Mouse (Mus musculus): Measurements from ENCODE around the gene Cnbp.
A peak's percentile ranks its signal among the peaks of the same experiment; 100 is the strongest.

Gene Cnbp

GRCm38 (mm10) chr6:87846813-87847212, 4.1 kb downstream of the Cnbp start:
- Histone ChIP-seq H3K4me1 (replicated peaks; ENCODE audit: low read depth, low read length) (peaks cover 66% of the 10 kb centered on the region), H3K27me3 (ENCODE audit: insufficient read depth, low read length) (no peaks in the 10 kb centered on the region), H3K4me3 (replicated peaks; ENCODE audit: low read length) (peak overlapping the region; percentile 99), H3K36me3 (ENCODE audit: insufficient read depth, low read length) (peaks cover 75% of the 10 kb centered on the region), H3K9me3 (ENCODE audit: low read length) (no peaks in the 10 kb centered on the region)
- TF ChIP-seq POU5F1 (IDR thresholded peaks at IDR 0.05; ENCODE audit: borderline replicate concordance, low read length): no peak
- no peak for TF ChIP-seq CTCF (conservative IDR thresholded peaks at IDR 0.05; ENCODE audit: low read length)
- no peak for TF ChIP-seq NANOG (IDR thresholded peaks at IDR 0.05; ENCODE audit: borderline replicate concordance, low read length)

- Histone ChIP-seq H3K9me3 (ENCODE audit: low read length) (no peaks in the 10 kb centered on the region), H3K36me3 (ENCODE audit: insufficient read depth, low read length) (peaks cover 89% of the 10 kb centered on the region), H3K4me1 (replicated peaks; ENCODE audit: low read depth, low read length) (peaks cover 71% of the 10 kb centered on the region), H3K4me3 (replicated peaks; ENCODE audit: low read length) (no peak overlapping the region), H3K27me3 (ENCODE audit: insufficient read depth, low read length) (no peaks in the 10 kb centered on the region)
- TF ChIP-seq CTCF (conservative IDR thresholded peaks at IDR 0.05; ENCODE audit: low read length) (no peak), POU5F1 (IDR thresholded peaks at IDR 0.05; ENCODE audit: borderline replicate concordance, low read length) (no peak), NANOG (IDR thresholded peaks at IDR 0.05; ENCODE audit: borderline replicate concordance, low read length) (no peak)
Observed at GRCm38 (mm10) chr6:87845031-87845695, 5.7 kb downstream of the Cnbp start.

GRCm38 (mm10) chr6:87842254-87842653, 8.7 kb downstream of the Cnbp start:
- H3K36me3 ChIP-seq (ENCODE audit: insufficient read depth, low read length): peaks cover 68% of the 10 kb centered on the region
- peaks cover 68% of the 10 kb centered on the region for H3K4me1 ChIP-seq (replicated peaks; ENCODE audit: low read depth, low read length)
- H3K9me3 ChIP-seq (ENCODE audit: low read length): no peaks in the 10 kb centered on the region
- H3K4me3 ChIP-seq (replicated peaks; ENCODE audit: low read length): no peak overlapping the region
- TF ChIP-seq CTCF (conservative IDR thresholded peaks at IDR 0.05; ENCODE audit: low read length): peak; percentile 49
- TF ChIP-seq NANOG (IDR thresholded peaks at IDR 0.05; ENCODE audit: borderline replicate concordance, low read length): no peak
- no peak for TF ChIP-seq POU5F1 (IDR thresholded peaks at IDR 0.05; ENCODE audit: borderline replicate concordance, low read length)
- H3K27me3 ChIP-seq (ENCODE audit: insufficient read depth, low read length): no peaks in the 10 kb centered on the region

GRCm38 (mm10) chr6:87841635-87842034, 9.3 kb downstream of the Cnbp start:
- Histone ChIP-seq H3K36me3 (ENCODE audit: insufficient read depth, low read length) (peaks cover 66% of the 10 kb centered on the region), H3K4me1 (replicated peaks; ENCODE audit: low read depth, low read length) (peaks cover 66% of the 10 kb centered on the region), H3K9me3 (ENCODE audit: low read length) (no peaks in the 10 kb centered on the region), H3K27me3 (ENCODE audit: insufficient read depth, low read length) (no peaks in the 10 kb centered on the region), H3K4me3 (replicated peaks; ENCODE audit: low read length) (no peak overlapping the region)
- no peak for TF ChIP-seq POU5F1 (IDR thresholded peaks at IDR 0.05; ENCODE audit: borderline replicate concordance, low read length)
- TF ChIP-seq CTCF (conservative IDR thresholded peaks at IDR 0.05; ENCODE audit: low read length): no peak

GRCm38 (mm10) chr6:87839797-87840341, 11.0 kb downstream of the Cnbp start:
- Histone ChIP-seq H3K4me3 (replicated peaks; ENCODE audit: low read length) (peak overlapping the region; percentile 97), H3K36me3 (ENCODE audit: insufficient read depth, low read length) (peaks cover 64% of the 10 kb centered on the region), H3K27me3 (ENCODE audit: insufficient read depth, low read length) (no peaks in the 10 kb centered on the region), H3K4me1 (replicated peaks; ENCODE audit: low read depth, low read length) (peaks cover 51% of the 10 kb centered on the region), H3K9me3 (ENCODE audit: low read length) (no peaks in the 10 kb centered on the region)
- TF ChIP-seq POU5F1 (IDR thresholded peaks at IDR 0.05; ENCODE audit: borderline replicate concordance, low read length): no peak
- no peak for TF ChIP-seq CTCF (conservative IDR thresholded peaks at IDR 0.05; ENCODE audit: low read length)
- no peak for TF ChIP-seq NANOG (IDR thresholded peaks at IDR 0.05; ENCODE audit: borderline replicate concordance, low read length)

- Histone ChIP-seq H3K27me3 (ENCODE audit: insufficient read depth, low read length) (no peaks in the 10 kb centered on the region), H3K9me3 (ENCODE audit: low read length) (no peaks in the 10 kb centered on the region), H3K4me1 (replicated peaks; ENCODE audit: low read depth, low read length) (peaks cover 42% of the 10 kb centered on the region), H3K4me3 (replicated peaks; ENCODE audit: low read length) (peak within 1 kb of the TSS; percentile 97), H3K36me3 (ENCODE audit: insufficient read depth, low read length) (peaks cover 63% of the 10 kb centered on the region)
- no peak for TF ChIP-seq NANOG (IDR thresholded peaks at IDR 0.05; ENCODE audit: borderline replicate concordance, low read length)
- no peak for TF ChIP-seq POU5F1 (IDR thresholded peaks at IDR 0.05; ENCODE audit: borderline replicate concordance, low read length)
- TF ChIP-seq CTCF (conservative IDR thresholded peaks at IDR 0.05; ENCODE audit: low read length): no peak
Observed at GRCm38 (mm10) chr6:87838551-87839197, 12.2 kb downstream of the Cnbp start, which contains the start of gene Isy1. Gene Isy1, minus strand, starts transcription at chr6:87838798.

- Histone ChIP-seq H3K9me3 (ENCODE audit: low read length) (no peaks in the 10 kb centered on the region), H3K27me3 (ENCODE audit: insufficient read depth, low read length) (no peaks in the 10 kb centered on the region), H3K4me1 (replicated peaks; ENCODE audit: low read depth, low read length) (peaks cover 28% of the 10 kb centered on the region), H3K36me3 (ENCODE audit: insufficient read depth, low read length) (peaks cover 58% of the 10 kb centered on the region), H3K4me3 (replicated peaks; ENCODE audit: low read length) (no peak within 1 kb of the TSS)
- TF ChIP-seq POU5F1 (IDR thresholded peaks at IDR 0.05; ENCODE audit: borderline replicate concordance, low read length): no peak
- TF ChIP-seq NANOG (IDR thresholded peaks at IDR 0.05; ENCODE audit: borderline replicate concordance, low read length): no peak
- no peak for TF ChIP-seq CTCF (conservative IDR thresholded peaks at IDR 0.05; ENCODE audit: low read length)
Observed at GRCm38 (mm10) chr6:87835695-87836094, 15.2 kb downstream of the Cnbp start, which contains the start of gene Gm45140. Gene Gm45140, minus strand, starts transcription at chr6:87835795.

- TF ChIP-seq POU5F1 (IDR thresholded peaks at IDR 0.05; ENCODE audit: borderline replicate concordance, low read length): no peak
- TF ChIP-seq CTCF (conservative IDR thresholded peaks at IDR 0.05; ENCODE audit: low read length): no peak
- TF ChIP-seq NANOG (IDR thresholded peaks at IDR 0.05; ENCODE audit: borderline replicate concordance, low read length): no peak
- Histone ChIP-seq H3K4me1 (replicated peaks; ENCODE audit: low read depth, low read length) (peaks cover 11% of the 10 kb centered on the region), H3K9me3 (ENCODE audit: low read length) (no peaks in the 10 kb centered on the region), H3K27me3 (ENCODE audit: insufficient read depth, low read length) (no peaks in the 10 kb centered on the region), H3K4me3 (replicated peaks; ENCODE audit: low read length) (no peak overlapping the region), H3K36me3 (ENCODE audit: insufficient read depth, low read length) (peaks cover 99% of the 10 kb centered on the region)
Observed at GRCm38 (mm10) chr6:87820366-87820765, 30.5 kb downstream of the Cnbp start.
